8 mouse cellular contexts compared by ENCODE assay signal in genomic region chr2:30927151-30927781, GRCm38 (mm10). TPM values are rescaled to one million over a fixed set of nuclear protein-coding genes. Genes with fewer than 3 reads are reported as not detected.
DNase-seq lines count a peak whose midpoint lies in the region; ATAC-seq and TF ChIP-seq lines count a peak whose summit lies in the region.

No protein-coding gene starts in this region.

- H3K4me3 ChIP-seq in heart, adult 2 months, result no peak overlapping the region
- no peak overlapping the region for H3K4me3 ChIP-seq in ES-Bruce4 (ENCODE audit: low read depth, low read length)
- no peak overlapping the region for H3K4me3 ChIP-seq in heart, embryonic 16.5 days (ENCODE audit: low read length)
- no peak overlapping the region for H3K4me3 ChIP-seq in macrophage (ENCODE audit: inconsistent target)

- TF ChIP-seq EP300 in heart, adult 2 months (IDR thresholded peaks at IDR 0.05; ENCODE audit: insufficient read depth, low read depth, low read length), result no peak
- TF ChIP-seq EP300 in ES-Bruce4 (IDR thresholded peaks at IDR 0.05; ENCODE audit: insufficient read depth, low read depth, low read length), result no peak

- H3K27ac ChIP-seq in heart, adult 2 months, result peak overlapping the region; percentile 15
- H3K27ac ChIP-seq in ES-Bruce4 (ENCODE audit: insufficient read depth, low read length) (peak overlapping the region; percentile 22), macrophage (peak overlapping the region; percentile 21; the same call in 1 of the 2 replicates)
- H3K27ac ChIP-seq in heart, embryonic 16.5 days (ENCODE audit: low read length), result peak overlapping the region; percentile 53

- 29% methylated on average over 9 of the region's 9 CpGs for WGBS in heart, adult 2 months
- 30% methylated on average over 9 of the region's 9 CpGs for WGBS in heart, embryonic 16.5 days
- WGBS in macrophage (ENCODE audit: missing documents), result 43% methylated on average over 9 of the region's 9 CpGs

- TF ChIP-seq POLR2A in heart, adult 2 months (IDR thresholded peaks at IDR 0.05; ENCODE audit: insufficient read depth, low read depth, low read length), result no peak
- no peak for TF ChIP-seq POLR2A in ES-Bruce4 (IDR thresholded peaks at IDR 0.05; ENCODE audit: insufficient read depth, low read length)

- no peak overlapping the region for H3K4me2 ChIP-seq in heart, embryonic 16.5 days (ENCODE audit: low read depth, low read length)

- no peaks in the 10 kb centered on the region for H3K79me2 ChIP-seq in heart, adult 2 months (replicated peaks; ENCODE audit: control insufficient read depth, insufficient read depth, low read length)
- no peaks in the 10 kb centered on the region for H3K79me2 ChIP-seq in macrophage (ENCODE audit: inconsistent target)

- H3K9me3 ChIP-seq in ES-Bruce4 (replicated peaks; ENCODE audit: control insufficient read depth, insufficient read depth, low read length, poor library complexity, severe bottlenecking), result no peaks in the 10 kb centered on the region
- no peaks in the 10 kb centered on the region for H3K9me3 ChIP-seq in heart, embryonic 16.5 days (replicated peaks; ENCODE audit: control insufficient read depth, low read length)

- ATAC-seq in heart, embryonic 16.5 days (replicated peaks; ENCODE audit: extremely low read depth, insufficient read depth, low FRiP score), result no peak

- H3K4me1 ChIP-seq in heart, adult 2 months (ENCODE audit: control insufficient read depth, insufficient read depth, low read length), result peaks cover 8% of the 10 kb centered on the region
- peaks cover 6% of the 10 kb centered on the region for H3K4me1 ChIP-seq in ES-Bruce4 (ENCODE audit: control insufficient read depth, insufficient read depth, low read length)
- peaks cover 23% of the 10 kb centered on the region for H3K4me1 ChIP-seq in heart, embryonic 16.5 days (ENCODE audit: control insufficient read depth, insufficient read depth, low read length)

- no peaks in the 10 kb centered on the region for H3K27me3 ChIP-seq in heart, adult 2 months (ENCODE audit: control insufficient read depth, insufficient read depth, low read length)
- H3K27me3 ChIP-seq in ES-Bruce4 (ENCODE audit: control insufficient read depth, insufficient read depth, low read length, poor library complexity, severe bottlenecking), result no peaks in the 10 kb centered on the region
- no peaks in the 10 kb centered on the region for H3K27me3 ChIP-seq in heart, embryonic 16.5 days (ENCODE audit: control insufficient read depth, insufficient read depth, low read length)

- intact Hi-C loops in heart, adult 2 months (cut with DNase I), result no loop called here
- intact Hi-C loops in heart, postnatal 25 days (cut with DNase I), result no loop called here

- no peak for TF ChIP-seq CTCF in heart, adult 2 months (IDR thresholded peaks at IDR 0.05)
- no peak for TF ChIP-seq CTCF in ES-Bruce4 (IDR thresholded peaks at IDR 0.05; ENCODE audit: low read depth, low read length)

- H3K9ac ChIP-seq in heart, adult 2 months (ENCODE audit: low read depth, low read length), result no peak overlapping the region
- H3K9ac ChIP-seq in ES-Bruce4 (ENCODE audit: low read depth, poor library complexity, severe bottlenecking), result peak overlapping the region; percentile 2; the same call in 1 of the 2 replicates
- H3K9ac ChIP-seq in heart, embryonic 16.5 days (ENCODE audit: low read length), result peak overlapping the region; percentile 45; the same call in 1 of the 2 replicates

- no peaks in the 10 kb centered on the region for H3K36me3 ChIP-seq in heart, adult 2 months (ENCODE audit: control insufficient read depth, insufficient read depth, low read length)
- H3K36me3 ChIP-seq in ES-Bruce4 (ENCODE audit: control insufficient read depth, insufficient read depth, low read length, poor library complexity, severe bottlenecking) (no peaks in the 10 kb centered on the region), macrophage (ENCODE audit: inconsistent target) (no peaks in the 10 kb centered on the region)
- H3K36me3 ChIP-seq in heart, embryonic 16.5 days (ENCODE audit: control insufficient read depth, insufficient read depth), result no peaks in the 10 kb centered on the region

- peak in 1 of 2 experiments; percentile 31 for DNase-seq in heart, adult 2 months
- DNase-seq in heart, postnatal 25 days (ENCODE audit: low spot score), result no peak
- no peak for DNase-seq in spleen, postnatal 14 days (ENCODE audit: low spot score in 2 of 2)
- no peak for DNase-seq in kidney, postnatal 25 days
- no peak for DNase-seq in kidney, postnatal 10 days

RNA-seq across cellular contexts. Expression of gene Ptges, which starts 2.4 kb away (rescaled TPM):
- 1 to 10 TPM; 2.5 to 2.8 TPM for total RNA-seq in heart, adult 2 months (2021)
- polyA plus RNA-seq in heart, adult 2 months (2012; rRNA removed), result 4.8 and 6.6 TPM in 2 replicates
- total RNA-seq in heart, postnatal 25 days (2021), result 1 to 10 TPM; 2.3 to 2.7 TPM
- polyA plus RNA-seq in ES-Bruce4 (2011; ENCODE audit: insufficient read depth, insufficient read length, low read depth, missing spikeins) (8.7 and 9.4 TPM in 2 replicates), macrophage (2018) (0.59 to 0.80 TPM (median 0.68 TPM) in 3 replicates)
- 1.8 and 2.8 TPM in 2 replicates for polyA plus RNA-seq in heart, embryonic 16.5 days (2015; fragmentation: Nextera tagmentation; extraction: Ambion mirVana)
- total RNA-seq in macrophage (2018; cell fraction: chromatin; rRNA removed), result 10 to 100 TPM in 10 of 26 experiments, 1 to 10 TPM in 16; 2.3 to 35.4 (median 8.3) TPM
- 10 to 100 TPM in 12 of 26 experiments, 1 to 10 TPM in 4, under 1 TPM in 10; 0.28 to 26.3 (median 7.3) TPM for total RNA-seq in macrophage (2018; cell fraction: cytosol; rRNA removed)
- 10 to 100 TPM in 13 of 26 experiments, 1 to 10 TPM in 13; 1.6 to 58.0 (median 10.4) TPM for total RNA-seq in macrophage (2018; cell fraction: nucleus; rRNA removed)

RNA-seq across cellular contexts. Expression of gene Tor1b, which starts 25.5 kb away (rescaled TPM):
- total RNA-seq in heart, adult 2 months (2021), result 10 to 100 TPM; 23.9 to 26.4 TPM
- 17.1 and 28.6 TPM in 2 replicates for polyA plus RNA-seq in heart, adult 2 months (2012; rRNA removed)
- total RNA-seq in heart, postnatal 25 days (2021), result 10 to 100 TPM; 22.8 to 25.6 TPM
- polyA plus RNA-seq in ES-Bruce4 (2011; ENCODE audit: insufficient read depth, insufficient read length, low read depth, missing spikeins) (21.7 and 22.3 TPM in 2 replicates), macrophage (2018) (10.8 to 29.9 TPM (median 25.4 TPM) in 3 replicates)
- 22.8 and 26.3 TPM in 2 replicates for polyA plus RNA-seq in heart, embryonic 16.5 days (2015; fragmentation: Nextera tagmentation; extraction: Ambion mirVana)
- total RNA-seq in macrophage (2018; cell fraction: chromatin; rRNA removed), result 10 to 100 TPM; 15.1 to 39.8 (median 28.1) TPM
- total RNA-seq in macrophage (2018; cell fraction: cytosol; rRNA removed), result 10 to 100 TPM; 15.7 to 34.4 (median 24.2) TPM
- total RNA-seq in macrophage (2018; cell fraction: nucleus; rRNA removed), result 10 to 100 TPM; 24.7 to 60.3 (median 38.2) TPM

RNA-seq across cellular contexts. Expression of gene Tor1a, which starts 40.5 kb away (rescaled TPM):
- total RNA-seq in heart, adult 2 months (2021), result 10 to 100 TPM in 1 of 2 experiments, 1 to 10 TPM in 1; 9.6 to 10.4 TPM
- 11.3 and 14.3 TPM in 2 replicates for polyA plus RNA-seq in heart, adult 2 months (2012; rRNA removed)
- 10 to 100 TPM; 11.2 to 12.2 TPM for total RNA-seq in heart, postnatal 25 days (2021)
- polyA plus RNA-seq in ES-Bruce4 (2011; ENCODE audit: insufficient read depth, insufficient read length, low read depth, missing spikeins) (27.5 and 31.0 TPM in 2 replicates), macrophage (2018) (34.9 to 50.0 TPM (median 42.9 TPM) in 3 replicates)
- 50.9 and 53.0 TPM in 2 replicates for polyA plus RNA-seq in heart, embryonic 16.5 days (2015; fragmentation: Nextera tagmentation; extraction: Ambion mirVana)
- 10 to 100 TPM; 21.9 to 72.0 (median 42.5) TPM for total RNA-seq in macrophage (2018; cell fraction: chromatin; rRNA removed)
- total RNA-seq in macrophage (2018; cell fraction: cytosol; rRNA removed), result 10 to 100 TPM; 23.3 to 54.9 (median 39.8) TPM
- 10 to 100 TPM; 21.4 to 66.4 (median 40.2) TPM for total RNA-seq in macrophage (2018; cell fraction: nucleus; rRNA removed)

RNA-seq across cellular contexts. Expression of gene BC005624, which starts 54.7 kb away (rescaled TPM):
- 10 to 100 TPM; 20.6 to 21.7 TPM for total RNA-seq in heart, adult 2 months (2021)
- polyA plus RNA-seq in heart, adult 2 months (2012; rRNA removed), result 14.7 and 25.0 TPM in 2 replicates
- total RNA-seq in heart, postnatal 25 days (2021), result 10 to 100 TPM; 18.7 to 19.1 TPM
- polyA plus RNA-seq in ES-Bruce4 (2011; ENCODE audit: insufficient read depth, insufficient read length, low read depth, missing spikeins) (30.9 and 43.6 TPM in 2 replicates), macrophage (2018) (50.3 to 111 TPM (median 71.9 TPM) in 3 replicates)
- 38.1 and 42.5 TPM in 2 replicates for polyA plus RNA-seq in heart, embryonic 16.5 days (2015; fragmentation: Nextera tagmentation; extraction: Ambion mirVana)
- 100 to 1,000 TPM in 13 of 26 experiments, 10 to 100 TPM in 13; 50.0 to 129 (median 100.0) TPM for total RNA-seq in macrophage (2018; cell fraction: chromatin; rRNA removed)
- 10 to 100 TPM; 39.3 to 60.5 (median 47.8) TPM for total RNA-seq in macrophage (2018; cell fraction: cytosol; rRNA removed)
- total RNA-seq in macrophage (2018; cell fraction: nucleus; rRNA removed), result 10 to 100 TPM; 41.7 to 86.9 (median 58.1) TPM

RNA-seq across cellular contexts. Expression of gene Usp20, which starts 54.8 kb away (rescaled TPM):
- total RNA-seq in heart, adult 2 months (2021), result 10 to 100 TPM; 50.8 to 55.0 TPM
- polyA plus RNA-seq in heart, adult 2 months (2012; rRNA removed), result 43.9 and 51.7 TPM in 2 replicates
- 10 to 100 TPM; 49.4 to 55.3 TPM for total RNA-seq in heart, postnatal 25 days (2021)
- polyA plus RNA-seq in ES-Bruce4 (2011; ENCODE audit: insufficient read depth, insufficient read length, low read depth, missing spikeins) (7.2 and 10.5 TPM in 2 replicates), macrophage (2018) (2.9 to 4.6 TPM (median 3.1 TPM) in 3 replicates)
- 41.7 and 49.3 TPM in 2 replicates for polyA plus RNA-seq in heart, embryonic 16.5 days (2015; fragmentation: Nextera tagmentation; extraction: Ambion mirVana)
- total RNA-seq in macrophage (2018; cell fraction: chromatin; rRNA removed), result 10 to 100 TPM in 19 of 26 experiments, 1 to 10 TPM in 7; 3.5 to 47.7 (median 21.2) TPM
- total RNA-seq in macrophage (2018; cell fraction: cytosol; rRNA removed), result 1 to 10 TPM; 2.4 to 6.9 (median 4.7) TPM
- 10 to 100 TPM in 13 of 26 experiments, 1 to 10 TPM in 13; 2.6 to 22.3 (median 10.0) TPM for total RNA-seq in macrophage (2018; cell fraction: nucleus; rRNA removed)
